Mouse (Mus musculus) left cerebral cortex, adult 18-20 months (tissue): ENCODE measurements around the gene C1qtnf5. TPM values are rescaled to one million over a fixed set of nuclear protein-coding genes. Genes with fewer than 3 reads are reported as not detected.
"Not testable (repeated sequence)": the region's sequence is repeated elsewhere in the genome, so short reads cannot be mapped to it uniquely, and the experiment has no call there.

Experiments used
- DNase-seq, 2 experiments: peaks; one replicate each; pipeline ENCODE4 v3.0.0; 2021 to 2022; ENCODE audit warnings: low spot score in 2 of 2, mixed read lengths in 1 of 2
- total RNA-seq, 2 experiments: library from RNA; stranded (reverse); gene quantifications; 2 replicates each; pipeline ENCODE4 v1.2.3; 2021

The C1qtnf5 gene
- total RNA-seq, 2 experiments from 2014 or later = 18.1 to 23.2 TPM

GRCm38 (mm10) chr9:44104881-44105280 lies 2.2 kb upstream of the C1qtnf5 start:
- DNase-seq = no peak

GRCm38 (mm10) chr9:44105781-44106180 lies 1.3 kb upstream of the C1qtnf5 start:
- DNase-seq = no peak

GRCm38 (mm10) chr9:44106182-44106581 lies 863 bp upstream of the C1qtnf5 start:
- no peak for DNase-seq

GRCm38 (mm10) chr9:44106596-44106995 lies 449 bp upstream of the C1qtnf5 start:
- no peak for DNase-seq

GRCm38 (mm10) chr9:44107557-44108179 lies 623 bp downstream of the C1qtnf5 start:
- no peak for DNase-seq

- no peak for DNase-seq
Measured at GRCm38 (mm10) chr9:44108269-44109055, 1.4 kb downstream of the C1qtnf5 start.

GRCm38 (mm10) chr9:44109360-44110095 lies 2.5 kb downstream of the C1qtnf5 start:
- DNase-seq = peak; percentile 77 to 85

GRCm38 (mm10) chr9:44111909-44112308 lies 4.9 kb downstream of the C1qtnf5 start:
- not testable (repeated sequence) for DNase-seq

- DNase-seq = peak; percentile 94 to 96
Measured at GRCm38 (mm10) chr9:44113105-44113789, 6.2 kb downstream of the C1qtnf5 start, which contains the start of the genes Gm49380 and Rnf26. Gene Gm49380 (minus strand): TSS chr9:44113500. Gene Rnf26 (minus strand): TSS chr9:44113517.

- DNase-seq = no peak
Measured at GRCm38 (mm10) chr9:44114453-44114852, 7.4 kb downstream of the C1qtnf5 start.

- no peak for DNase-seq
Measured at GRCm38 (mm10) chr9:44115599-44115998, 8.6 kb downstream of the C1qtnf5 start.

- no peak for DNase-seq
Measured at GRCm38 (mm10) chr9:44116182-44116581, 9.1 kb downstream of the C1qtnf5 start.

- peak in 1 of 2 experiments; percentile 41 for DNase-seq
Measured at GRCm38 (mm10) chr9:44119011-44119410, 12.0 kb downstream of the C1qtnf5 start.

- DNase-seq = no peak
Measured at GRCm38 (mm10) chr9:44119948-44120465, 13.0 kb downstream of the C1qtnf5 start.

GRCm38 (mm10) chr9:44124317-44124716 lies 17.3 kb downstream of the C1qtnf5 start:
- no peak for DNase-seq

- DNase-seq = no peak
Measured at GRCm38 (mm10) chr9:44125026-44125425, 18.0 kb downstream of the C1qtnf5 start.

- peak; percentile 89 to 90 for DNase-seq
Measured at GRCm38 (mm10) chr9:44125546-44126428, 18.7 kb downstream of the C1qtnf5 start.

- DNase-seq = no peak
Measured at GRCm38 (mm10) chr9:44126746-44127145, 19.7 kb downstream of the C1qtnf5 start.

GRCm38 (mm10) chr9:44127351-44127801 lies 20.3 kb downstream of the C1qtnf5 start:
- no peak for DNase-seq

- no peak for DNase-seq
Measured at GRCm38 (mm10) chr9:44129633-44130032, 22.6 kb downstream of the C1qtnf5 start.
